Mouse (Mus musculus) hindbrain, embryonic 14.5 days (tissue): ENCODE measurements around the gene Gbf1. TPM values are rescaled to one million over a fixed set of nuclear protein-coding genes. Genes with fewer than 3 reads are reported as not detected.

Experiments
- ATAC-seq: fragments of 200-750 bp; cut with Nextera tagmentation; 2 replicates; pipeline ENCODE4 v1.8.0; 2017; ENCODE audit warnings: moderate number of reproducible peaks, mild to moderate bottlenecking, moderate TSS enrichment, moderate library complexity; ENCODE audit not compliant: low FRiP score
- DNase-seq: peaks from one replicate; pipeline ENCODE4 v3.0.0-alpha.2; 2015; ENCODE audit warnings: low spot score
- H3K27ac ChIP-seq: fragments of 300-500 bp; sonication (generic); 2 replicates; pipeline ENCODE4 v1.5.1; 2014; ENCODE audit warnings: mild to moderate bottlenecking, moderate library complexity
- H3K27me3 ChIP-seq: fragments of 300-500 bp; sonication (generic); 2 replicates; pipeline ENCODE4 v1.6.1; 2014; ENCODE audit warnings: mild to moderate bottlenecking, low read length, mixed read lengths; ENCODE audit not compliant: control insufficient read depth, insufficient read depth
- H3K36me3 ChIP-seq: fragments of 300-500 bp; sonication (generic); replicated peaks from 2 replicates; pipeline ENCODE4 v1.6.1; 2014; ENCODE audit not compliant: control insufficient read depth, insufficient read depth
- H3K4me1 ChIP-seq: fragments of 300-500 bp; sonication (generic); replicated peaks from 2 replicates; pipeline ENCODE4 v1.6.1; 2014; ENCODE audit warnings: antibody characterized with exemption, low read length, mixed read lengths; ENCODE audit not compliant: control insufficient read depth, insufficient read depth
- H3K4me2 ChIP-seq: fragments of 300-500 bp; sonication (generic); replicated peaks from 2 replicates; pipeline ENCODE4 v1.6.1; 2014; ENCODE audit warnings: mild to moderate bottlenecking, moderate library complexity
- H3K4me3 ChIP-seq: fragments of 300-500 bp; sonication (generic); replicated peaks from 2 replicates; pipeline ENCODE4 v1.5.1; 2014; ENCODE audit warnings: mild to moderate bottlenecking, low read length
- H3K9ac ChIP-seq: fragments of 300-500 bp; sonication (generic); 2 replicates; pipeline ENCODE4 v1.6.1; 2014
- H3K9me3 ChIP-seq: fragments of 300-500 bp; sonication (generic); 2 replicates; pipeline ENCODE4 v1.6.1; 2016; ENCODE audit warnings: low read length; ENCODE audit not compliant: control insufficient read depth
- WGBS: fragments of 180-500 bp; shearing (Covaris S2); extraction: QIAGEN DNeasy Blood & Tissue Kit; methylation state at CpG from one replicate; pipeline ENCODE4 v1.1.7; 2014; 5-methylcytosine and 5-hydroxymethylcytosine counted together
- polyA plus RNA-seq: library from polyadenylated mRNA; unstranded; fragments of >200 nt; fragmentation: Nextera tagmentation; extraction: Ambion mirVana; gene quantifications from 2 replicates; pipeline ENCODE4 v1.2.1, GENCODE M21; 2014

Gbf1 gene
- polyA plus RNA-seq, 1 experiment from 2014 or later, result 68.3 TPM

GRCm38 (mm10) chr19:46296938-46297337 is 144.6 kb downstream of the Gbf1 start:
- Histone ChIP-seq H3K36me3 (no peaks in the 10 kb centered on the region), H3K4me3 (no peak overlapping the region), H3K9ac (no peak overlapping the region), H3K9me3 (no peaks in the 10 kb centered on the region), H3K27me3 (no peaks in the 10 kb centered on the region), H3K4me2 (no peak overlapping the region), H3K27ac (no peak overlapping the region), H3K4me1 (no peaks in the 10 kb centered on the region)
- ATAC-seq (no peak), DNase-seq (no peak)
- WGBS, result 72% methylated on average over 4 of the region's 4 CpGs

- no peak for ATAC-seq
- H3K4me3 ChIP-seq, result no peak overlapping the region
- WGBS, result 41% methylated on average over 8 of the region's 8 CpGs
These were observed 148.2 kb downstream of the Gbf1 start for GRCm38 (mm10) chr19:46300294-46301045.

DNA sequence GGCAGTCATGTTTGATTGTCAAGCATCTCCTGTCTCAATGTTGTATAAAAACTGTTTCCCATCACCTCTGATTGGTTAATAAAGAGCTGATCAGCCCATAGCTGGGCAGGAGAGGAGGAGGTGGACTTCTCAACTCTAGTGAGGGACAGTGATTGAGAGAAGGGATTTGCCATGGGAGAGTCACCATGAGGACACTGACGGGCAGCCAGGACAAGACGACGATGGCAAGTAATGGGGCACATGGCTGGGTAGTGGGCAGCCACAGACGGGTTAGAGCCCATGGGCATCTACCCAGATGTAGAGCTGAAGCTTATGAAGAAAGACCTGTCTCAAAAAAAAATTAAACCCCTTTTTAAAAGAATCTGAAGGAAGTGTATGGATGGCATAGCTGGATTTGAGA is 150.2 kb downstream of the Gbf1 start:
- H3K4me3 ChIP-seq, result no peak overlapping the region
- ATAC-seq (no peak), DNase-seq (no peak)
- H3K27me3 ChIP-seq, result peaks cover 32% of the 10 kb centered on the region
- WGBS, result 86% methylated on average over 4 of the region's 4 CpGs
- H3K9ac ChIP-seq, result no peak overlapping the region
- no peaks in the 10 kb centered on the region for H3K36me3 ChIP-seq
- no peaks in the 10 kb centered on the region for H3K9me3 ChIP-seq
- H3K4me1 ChIP-seq, result peaks cover 10% of the 10 kb centered on the region; the same call in 1 of the 2 replicates
- no peak overlapping the region for H3K27ac ChIP-seq
- H3K4me2 ChIP-seq, result no peak overlapping the region

More at GRCm38 (mm10) chr19:46300294-46301045, 148.2 kb downstream of the Gbf1 start:
- Histone ChIP-seq H3K4me1 (peaks cover 10% of the 10 kb centered on the region; the same call in 1 of the 2 replicates), H3K9me3 (no peaks in the 10 kb centered on the region), H3K36me3 (no peaks in the 10 kb centered on the region), H3K4me2 (no peak overlapping the region), H3K27ac (no peak overlapping the region), H3K27me3 (peaks cover 13% of the 10 kb centered on the region), H3K9ac (no peak overlapping the region)
- no peak for DNase-seq

- Histone ChIP-seq H3K36me3 (no peaks in the 10 kb centered on the region), H3K27me3 (peaks cover 42% of the 10 kb centered on the region), H3K4me1 (peaks cover 10% of the 10 kb centered on the region; the same call in 1 of the 2 replicates), H3K9me3 (no peaks in the 10 kb centered on the region), H3K27ac (no peak overlapping the region), H3K4me2 (peak overlapping the region; percentile 78), H3K9ac (no peak overlapping the region), H3K4me3 (peak overlapping the region; percentile 36)
- ATAC-seq (no peak), DNase-seq (no peak)
- WGBS, result 56% methylated on average over 18 of the region's 18 CpGs
These were observed 151.2 kb downstream of the Gbf1 start for GRCm38 (mm10) chr19:46303251-46304215.

- ATAC-seq, result peak; percentile 78
- Histone ChIP-seq H3K4me1 (peaks cover 10% of the 10 kb centered on the region; the same call in 1 of the 2 replicates), H3K27ac (no peak within 1 kb of the TSS), H3K36me3 (no peaks in the 10 kb centered on the region), H3K4me2 (peak within 1 kb of the TSS; percentile 78), H3K4me3 (peak within 1 kb of the TSS; percentile 36), H3K27me3 (peaks cover 45% of the 10 kb centered on the region), H3K9me3 (no peaks in the 10 kb centered on the region), H3K9ac (peak within 1 kb of the TSS; percentile 29; the same call in 1 of the 2 replicates)
- WGBS, result under 1% methylated on average over 39 of the region's 39 CpGs
- DNase-seq, result peak; percentile 87
These were observed 152.0 kb downstream of the Gbf1 start, which contains the start of gene Nfkb2 for GRCm38 (mm10) chr19:46304216-46304841. Gene Nfkb2, plus strand, starts transcription at chr19:46304320.

DNA sequence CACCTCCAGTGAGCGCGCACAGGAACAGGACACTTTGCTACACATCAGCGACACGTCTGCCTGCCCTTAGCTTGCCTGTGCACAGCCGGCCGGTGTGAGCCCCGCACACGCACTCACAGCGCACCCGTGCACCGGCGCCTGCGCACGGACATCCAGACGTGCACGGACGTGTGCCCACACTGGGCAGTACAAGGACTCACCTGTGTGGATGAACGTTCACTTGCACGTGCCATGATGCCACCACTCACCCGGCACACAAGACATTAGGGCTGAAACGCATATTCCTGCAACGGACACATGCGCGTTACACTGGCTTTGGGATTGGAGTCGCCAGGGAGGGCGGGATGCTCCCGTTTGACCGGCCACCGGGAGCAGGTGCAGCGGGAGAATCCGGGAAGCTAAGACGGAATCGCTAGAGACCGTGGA is 152.6 kb downstream of the Gbf1 start:
- Histone ChIP-seq H3K4me2 (peak overlapping the region; percentile 78), H3K27me3 (peaks cover 45% of the 10 kb centered on the region), H3K27ac (no peak overlapping the region), H3K9ac (peak overlapping the region; percentile 29; the same call in 1 of the 2 replicates), H3K4me3 (peak overlapping the region; percentile 36), H3K36me3 (no peaks in the 10 kb centered on the region), H3K9me3 (no peaks in the 10 kb centered on the region), H3K4me1 (peaks cover 10% of the 10 kb centered on the region; the same call in 1 of the 2 replicates)
- ATAC-seq, result peak; percentile 47; the same call in 1 of the 2 replicates
- WGBS, result under 1% methylated on average over 34 of the region's 34 CpGs
- DNase-seq, result no peak

GRCm38 (mm10) chr19:46305432-46306267 is 153.3 kb downstream of the Gbf1 start:
- DNase-seq (peak; percentile 66), ATAC-seq (peak; percentile 25)
- H3K9me3 ChIP-seq, result no peaks in the 10 kb centered on the region
- peak overlapping the region; percentile 29; the same call in 1 of the 2 replicates for H3K9ac ChIP-seq
- no peak overlapping the region for H3K27ac ChIP-seq
- peak overlapping the region; percentile 36 for H3K4me3 ChIP-seq
- peaks cover 10% of the 10 kb centered on the region; the same call in 1 of the 2 replicates for H3K4me1 ChIP-seq
- no peaks in the 10 kb centered on the region for H3K36me3 ChIP-seq
- H3K27me3 ChIP-seq, result peaks cover 45% of the 10 kb centered on the region
- peak overlapping the region; percentile 78 for H3K4me2 ChIP-seq
- WGBS, result 2% methylated on average over 39 of the region's 43 CpGs

GRCm38 (mm10) chr19:46306268-46306610 is 153.9 kb downstream of the Gbf1 start:
- H3K4me1 ChIP-seq, result peaks cover 10% of the 10 kb centered on the region; the same call in 1 of the 2 replicates
- no peak overlapping the region for H3K9ac ChIP-seq
- peaks cover 45% of the 10 kb centered on the region for H3K27me3 ChIP-seq
- peak overlapping the region; percentile 36; the same call in 1 of the 2 replicates for H3K4me3 ChIP-seq
- DNase-seq (no peak), ATAC-seq (no peak)
- H3K9me3 ChIP-seq, result no peaks in the 10 kb centered on the region
- 0 out of 2 replicates have a peak, but pooled peaks cover under 1% of the 10 kb centered on the region for H3K36me3 ChIP-seq
- no peak overlapping the region for H3K27ac ChIP-seq
- WGBS, result 63% methylated on average over 5 of the region's 5 CpGs
- peak overlapping the region; percentile 78 for H3K4me2 ChIP-seq
